Mouse (Mus musculus): ENCODE measurements at regions not wholly inside any gene's neighbourhood (a gene's known extent, or its start where the extent isn't known, plus 50 kb on each side); places are given as distances from the start of the nearest gene placed in this dataset.

- DNase-seq (ENCODE audit: low read depth, low spot score) = no peak
These were observed 563.3 kb upstream of the Foxg1 start for GRCm38 (mm10) chr12:48819168-48819567.

GRCm38 (mm10) chr12:48820206-48820605 lies 562.3 kb upstream of the Foxg1 start:
- no peak for DNase-seq (ENCODE audit: low read depth, low spot score)

- no peak for DNase-seq (ENCODE audit: low read depth, low spot score)
These were observed 556.2 kb upstream of the Foxg1 start for GRCm38 (mm10) chr12:48826300-48826699.

- DNase-seq (ENCODE audit: low read depth, low spot score) = peak; percentile 3
These were observed 529.1 kb upstream of the Foxg1 start for GRCm38 (mm10) chr12:48853356-48853755.

GRCm38 (mm10) chr12:48854016-48854415 lies 528.4 kb upstream of the Foxg1 start:
- DNase-seq (ENCODE audit: low read depth, low spot score) = no peak

- DNase-seq (ENCODE audit: low read depth, low spot score) = no peak
These were observed 504.0 kb upstream of the Foxg1 start for GRCm38 (mm10) chr12:48878244-48879031.
